Mouse (Mus musculus) B cell, adult (primary cell): ENCODE results near the gene Olfr338. TPM values are rescaled to one million over a fixed set of nuclear protein-coding genes. Genes with fewer than 3 reads are reported as not detected.

Source experiments
- total RNA-seq: library from RNA; stranded (reverse); gene quantifications from 4 replicates; pipeline ENCODE4 v1.2.4, GENCODE M21; 2023; ENCODE audit not compliant: inconsistent age

Olfr338 gene
- total RNA-seq = not detected in 4 replicates

GRCm38 (mm10) chr2:36373219-36373618, at the start of gene Olfr338:
Gene Olfr338 (plus strand): TSS chr2:36373519.

GRCm38 (mm10) chr2:36418647-36419046, 45.3 kb downstream of the Olfr338 start, which contains the start of gene Olfr339:
Gene Olfr339 (plus strand): TSS chr2:36418947.

Other genes with a start within 250 kb of the Olfr338 start
- gene Mrrf, start 237.1 kb upstream of the Olfr338 start, total RNA-seq = 10.2 to 17.6 TPM (median 12.3 TPM) in 4 replicates
- 40.7 to 45.0 TPM (median 42.9 TPM) in 4 replicates for gene Rbm18, start 236.7 kb upstream of the Olfr338 start, total RNA-seq
- gene Ptgs1, start 143.1 kb upstream of the Olfr338 start, total RNA-seq = 0.80 to 2.4 TPM (median 2.1 TPM) in 4 replicates
- gene Olfr339, start 45.4 kb downstream of the Olfr338 start, total RNA-seq = not detected in 4 replicates
- gene Olfr340, start 79.1 kb downstream of the Olfr338 start, total RNA-seq = not detected in 4 replicates
- gene Olfr341, start 108.9 kb downstream of the Olfr338 start, total RNA-seq = not detected in 4 replicates
- not detected in 4 replicates for gene Olfr342, start 151.5 kb downstream of the Olfr338 start, total RNA-seq
- 0.06 TPM in 1 of 4 replicates, not detected in the others for gene Olfr344, start 193.1 kb downstream of the Olfr338 start, total RNA-seq